Mouse (Mus musculus): ENCODE results near the gene Slc25a17. TPM values are rescaled to one million over a fixed set of nuclear protein-coding genes. Genes with fewer than 3 reads are reported as not detected.

The Slc25a17 gene
- polyA plus RNA-seq, 1 experiment from 2014 or later: 111 TPM

DNA sequence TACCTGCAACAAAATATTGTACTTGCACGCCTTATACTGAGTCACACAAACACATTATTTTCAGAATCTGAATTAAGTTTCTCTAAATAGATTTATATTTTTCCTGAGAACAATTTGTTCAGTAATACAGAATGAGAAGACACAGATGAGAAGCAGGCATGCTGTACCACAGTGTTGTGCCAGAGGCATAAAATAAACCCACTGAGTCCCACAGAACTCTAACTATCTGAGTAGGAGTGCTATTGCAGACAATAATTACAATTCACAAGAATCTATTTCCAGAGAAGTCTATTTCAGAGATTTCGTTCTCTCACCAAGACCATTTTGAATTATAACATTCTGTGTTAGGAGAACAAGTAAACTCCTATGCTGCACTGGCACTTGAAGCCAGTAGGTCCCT, 13.1 kb downstream of the Slc25a17 start:
- no peak overlapping the region for H3K4me3 ChIP-seq (ENCODE audit: low read depth, low read length)
- no peaks in the 10 kb centered on the region for H3K4me1 ChIP-seq (replicated peaks; ENCODE audit: control insufficient read depth, insufficient read depth, low read length)
- ATAC-seq (ENCODE audit: low FRiP score) (no peak), DNase-seq (ENCODE audit: low spot score) (no peak)
- H3K9me3 ChIP-seq (ENCODE audit: control insufficient read depth, low read length): no peaks in the 10 kb centered on the region
- no peak overlapping the region for H3K9ac ChIP-seq (ENCODE audit: low read depth, low read length)
- H3K27me3 ChIP-seq (ENCODE audit: control insufficient read depth, insufficient read depth, low read length): no peaks in the 10 kb centered on the region
- no peak overlapping the region for H3K27ac ChIP-seq (ENCODE audit: low read depth, low read length)
- WGBS: 96% methylated on average over 2 of the region's 2 CpGs
- no peak overlapping the region for H3K4me2 ChIP-seq (replicated peaks; ENCODE audit: low read depth, low read length)
- H3K36me3 ChIP-seq (ENCODE audit: control insufficient read depth, insufficient read depth, low read length): no peaks in the 10 kb centered on the region

DNA sequence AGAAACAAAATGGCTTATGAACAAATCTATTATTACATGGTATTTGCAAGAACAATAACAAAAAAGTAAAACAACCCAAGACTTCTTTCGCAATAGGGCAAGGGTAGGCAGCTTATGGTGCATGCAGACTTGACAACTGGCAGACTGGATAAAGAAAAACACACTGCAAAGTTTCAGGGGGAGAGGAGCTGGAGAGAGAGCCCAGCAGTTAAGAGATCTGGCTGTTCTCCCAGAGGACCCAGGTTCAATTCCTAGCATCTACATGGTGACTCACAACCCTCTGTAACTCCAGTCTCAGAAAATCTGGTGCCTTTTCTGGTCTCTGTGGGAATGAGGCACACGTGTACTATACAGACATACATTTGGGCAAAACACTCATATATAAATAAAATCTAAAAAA, 19.2 kb downstream of the Slc25a17 start:
- Histone ChIP-seq H3K27me3 (ENCODE audit: control insufficient read depth, insufficient read depth, low read length) (no peaks in the 10 kb centered on the region), H3K36me3 (ENCODE audit: control insufficient read depth, insufficient read depth, low read length) (peaks cover 2% of the 10 kb centered on the region; the same call in 1 of the 2 replicates)

DNA sequence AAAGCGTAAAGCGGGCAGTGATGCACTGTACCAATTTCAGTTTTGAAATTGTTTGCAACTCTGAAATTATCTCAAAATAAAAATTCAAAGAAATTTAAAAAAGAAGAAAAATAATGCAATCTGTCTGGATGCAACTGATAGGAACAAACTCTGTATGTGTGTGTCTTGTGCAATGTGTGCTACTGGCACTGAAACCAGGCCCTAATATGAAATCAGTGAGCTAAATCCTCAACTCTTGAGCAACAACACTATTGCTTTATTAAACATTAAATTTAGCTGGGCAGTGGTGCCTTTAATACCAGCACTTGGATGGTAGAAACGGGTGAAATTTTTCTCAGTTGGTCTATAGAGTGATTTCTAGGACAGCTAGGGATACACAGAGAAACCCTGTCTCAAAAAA, 21.5 kb downstream of the Slc25a17 start:
- H3K27ac ChIP-seq (ENCODE audit: low read depth, low read length): no peak overlapping the region
- H3K9ac ChIP-seq (ENCODE audit: low read depth, low read length): no peak overlapping the region
- peaks cover 2% of the 10 kb centered on the region; the same call in 1 of the 2 replicates for H3K36me3 ChIP-seq (ENCODE audit: control insufficient read depth, insufficient read depth, low read length)
- no peak for DNase-seq (ENCODE audit: low spot score)
- H3K4me1 ChIP-seq (replicated peaks; ENCODE audit: control insufficient read depth, insufficient read depth, low read length): no peaks in the 10 kb centered on the region
- no peak for ATAC-seq (ENCODE audit: low FRiP score)
- H3K27me3 ChIP-seq (ENCODE audit: control insufficient read depth, insufficient read depth, low read length): no peaks in the 10 kb centered on the region
- H3K9me3 ChIP-seq (ENCODE audit: control insufficient read depth, low read length): no peaks in the 10 kb centered on the region
- WGBS: 96% methylated on average over 3 of the region's 3 CpGs
- H3K4me2 ChIP-seq (replicated peaks; ENCODE audit: low read depth, low read length): no peak overlapping the region
- no peak overlapping the region for H3K4me3 ChIP-seq (ENCODE audit: low read depth, low read length)

More for the DNA sequence above, 19.2 kb downstream of the Slc25a17 start:
- Histone ChIP-seq H3K9me3 (ENCODE audit: control insufficient read depth, low read length) (no peaks in the 10 kb centered on the region), H3K4me3 (ENCODE audit: low read depth, low read length) (no peak overlapping the region), H3K27ac (ENCODE audit: low read depth, low read length) (no peak overlapping the region), H3K4me1 (replicated peaks; ENCODE audit: control insufficient read depth, insufficient read depth, low read length) (no peaks in the 10 kb centered on the region), H3K4me2 (replicated peaks; ENCODE audit: low read depth, low read length) (no peak overlapping the region), H3K9ac (ENCODE audit: low read depth, low read length) (no peak overlapping the region)
- WGBS: 91% methylated on average over 2 of the region's 2 CpGs
- DNase-seq (ENCODE audit: low spot score) (no peak), ATAC-seq (ENCODE audit: low FRiP score) (no peak)

DNA sequence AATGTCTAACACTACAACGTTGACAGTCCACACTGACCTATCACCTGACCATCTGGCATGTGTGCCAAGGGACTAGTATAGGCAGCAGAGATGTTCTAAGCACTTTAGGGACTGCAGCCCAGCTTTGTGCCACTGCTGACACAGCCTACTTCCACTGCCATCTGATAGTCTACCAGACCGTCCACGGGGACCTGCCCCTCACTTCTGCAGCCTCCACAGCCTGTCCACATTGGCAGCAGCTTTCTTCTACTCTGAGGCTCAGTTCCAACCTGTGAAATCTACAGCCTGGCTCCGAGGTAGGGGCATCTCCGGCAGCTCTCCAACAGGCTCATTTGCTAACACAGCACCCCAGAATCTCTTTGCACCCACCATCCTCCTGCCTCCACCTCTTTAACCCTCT, 24.1 kb downstream of the Slc25a17 start:
- WGBS: 95% methylated on average over 5 of the region's 5 CpGs
- Histone ChIP-seq H3K9me3 (ENCODE audit: control insufficient read depth, low read length) (no peaks in the 10 kb centered on the region), H3K4me3 (ENCODE audit: low read depth, low read length) (no peak overlapping the region), H3K4me1 (replicated peaks; ENCODE audit: control insufficient read depth, insufficient read depth, low read length) (no peaks in the 10 kb centered on the region), H3K27me3 (ENCODE audit: control insufficient read depth, insufficient read depth, low read length) (no peaks in the 10 kb centered on the region), H3K36me3 (ENCODE audit: control insufficient read depth, insufficient read depth, low read length) (peaks cover 2% of the 10 kb centered on the region; the same call in 1 of the 2 replicates), H3K9ac (ENCODE audit: low read depth, low read length) (no peak overlapping the region), H3K4me2 (replicated peaks; ENCODE audit: low read depth, low read length) (no peak overlapping the region), H3K27ac (ENCODE audit: low read depth, low read length) (no peak overlapping the region)
- DNase-seq (ENCODE audit: low spot score) (no peak), ATAC-seq (ENCODE audit: low FRiP score) (no peak)

DNA sequence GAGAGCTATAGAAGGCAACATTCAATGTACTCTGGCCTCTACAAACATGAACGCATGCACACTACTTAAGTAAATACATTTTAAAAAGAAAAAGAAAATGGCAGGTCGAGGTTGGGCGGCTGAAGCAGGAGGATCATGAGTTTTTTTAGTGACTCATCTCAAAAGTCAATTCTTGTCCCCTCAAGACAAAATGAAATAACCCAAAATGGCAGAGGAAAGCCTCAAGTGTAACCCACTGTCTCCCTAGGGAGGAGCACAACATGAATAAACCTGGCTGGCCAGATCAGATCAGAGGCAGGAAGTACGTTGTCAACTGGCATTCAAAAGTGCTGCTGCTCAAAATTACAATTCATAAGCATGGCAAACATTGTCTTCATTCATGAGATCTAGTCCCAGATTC, 28.1 kb downstream of the Slc25a17 start:
- no peaks in the 10 kb centered on the region for H3K4me1 ChIP-seq (replicated peaks; ENCODE audit: control insufficient read depth, insufficient read depth, low read length)
- H3K9me3 ChIP-seq (ENCODE audit: control insufficient read depth, low read length): no peaks in the 10 kb centered on the region
- ATAC-seq (ENCODE audit: low FRiP score) (no peak), DNase-seq (ENCODE audit: low spot score) (no peak)
- no peak overlapping the region for H3K4me3 ChIP-seq (ENCODE audit: low read depth, low read length)
- no peaks in the 10 kb centered on the region for H3K27me3 ChIP-seq (ENCODE audit: control insufficient read depth, insufficient read depth, low read length)
- H3K36me3 ChIP-seq (ENCODE audit: control insufficient read depth, insufficient read depth, low read length): no peaks in the 10 kb centered on the region; the same call in 1 of the 2 replicates
- H3K27ac ChIP-seq (ENCODE audit: low read depth, low read length): no peak overlapping the region
- no peak overlapping the region for H3K9ac ChIP-seq (ENCODE audit: low read depth, low read length)
- WGBS: 96% methylated on average over 4 of the region's 4 CpGs
- H3K4me2 ChIP-seq (replicated peaks; ENCODE audit: low read depth, low read length): no peak overlapping the region

DNA sequence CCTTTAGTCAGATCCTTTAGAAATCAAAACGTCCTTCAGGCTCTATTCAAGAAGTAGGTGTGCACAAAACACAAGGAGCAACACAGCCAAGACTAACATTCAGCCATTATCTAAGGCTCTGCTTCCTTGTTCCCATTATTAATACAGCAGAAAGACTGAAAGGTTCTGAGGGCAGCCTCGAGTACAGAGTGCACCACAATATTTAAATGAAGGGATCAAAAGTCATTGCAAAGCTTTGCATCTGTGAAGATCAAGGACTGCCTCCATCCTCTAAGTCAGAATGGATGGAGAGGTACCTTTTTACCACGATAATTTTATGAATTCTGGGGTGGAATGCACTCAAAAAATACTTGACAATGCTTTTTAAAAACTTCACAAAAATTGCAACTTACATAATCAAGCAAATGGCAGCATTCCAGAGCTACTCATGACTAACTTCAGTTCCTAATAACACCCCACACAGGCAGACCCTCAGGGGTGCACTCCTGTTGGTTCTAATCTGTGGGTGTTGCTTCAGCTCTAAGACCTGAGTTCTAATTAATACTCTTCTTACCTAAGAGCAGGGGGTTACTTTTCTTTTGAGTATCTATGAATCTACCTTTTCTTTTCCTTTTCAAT, 29.7 kb downstream of the Slc25a17 start:
- H3K27ac ChIP-seq (ENCODE audit: low read depth, low read length): no peak overlapping the region
- DNase-seq (ENCODE audit: low spot score): no peak
- H3K4me1 ChIP-seq (replicated peaks; ENCODE audit: control insufficient read depth, insufficient read depth, low read length): no peaks in the 10 kb centered on the region
- peaks cover 7% of the 10 kb centered on the region; the same call in 1 of the 2 replicates for H3K36me3 ChIP-seq (ENCODE audit: control insufficient read depth, insufficient read depth, low read length)
- no peak for ATAC-seq (ENCODE audit: low FRiP score)
- H3K9ac ChIP-seq (ENCODE audit: low read depth, low read length): no peak overlapping the region
- no peaks in the 10 kb centered on the region for H3K9me3 ChIP-seq (ENCODE audit: control insufficient read depth, low read length)
- H3K4me3 ChIP-seq (ENCODE audit: low read depth, low read length): no peak overlapping the region
- no peaks in the 10 kb centered on the region for H3K27me3 ChIP-seq (ENCODE audit: control insufficient read depth, insufficient read depth, low read length)
- H3K4me2 ChIP-seq (replicated peaks; ENCODE audit: low read depth, low read length): no peak overlapping the region
- WGBS: 60% methylated on average over 3 of the region's 3 CpGs

DNA sequence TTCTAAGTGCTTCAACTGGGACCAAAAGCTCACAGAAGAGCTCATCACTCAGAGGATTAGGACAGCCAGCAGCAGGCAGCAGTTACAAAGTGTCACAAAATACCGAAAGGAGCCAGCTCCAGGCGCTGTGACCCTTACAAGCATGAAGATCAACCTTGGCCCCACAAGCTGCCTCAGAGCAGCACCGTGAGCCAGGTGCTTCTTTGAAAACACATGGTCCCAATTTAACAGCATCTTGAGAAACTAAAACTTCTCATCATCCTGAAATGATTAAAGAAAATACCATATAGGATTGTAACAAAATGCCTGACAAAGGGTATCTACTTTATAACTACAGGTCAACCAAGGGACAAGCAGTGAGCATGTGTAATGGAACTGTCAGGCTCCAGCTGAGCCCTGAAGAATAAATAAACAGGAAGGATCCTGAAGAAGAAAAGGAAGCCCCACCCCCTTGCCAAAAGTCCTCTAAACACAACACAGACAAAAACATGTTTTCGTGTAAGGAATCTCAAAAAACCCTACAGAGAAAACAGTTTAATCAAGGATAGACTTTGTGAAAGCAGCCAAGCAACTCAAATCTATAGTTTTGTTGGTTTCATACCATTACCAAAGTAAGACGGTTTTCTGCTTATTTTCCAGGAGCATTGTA, 30.8 kb downstream of the Slc25a17 start:
- Histone ChIP-seq H3K27ac (ENCODE audit: low read depth, low read length) (no peak overlapping the region), H3K4me3 (ENCODE audit: low read depth, low read length) (no peak overlapping the region), H3K4me2 (replicated peaks; ENCODE audit: low read depth, low read length) (no peak overlapping the region), H3K9me3 (ENCODE audit: control insufficient read depth, low read length) (no peaks in the 10 kb centered on the region), H3K27me3 (ENCODE audit: control insufficient read depth, insufficient read depth, low read length) (no peaks in the 10 kb centered on the region), H3K4me1 (replicated peaks; ENCODE audit: control insufficient read depth, insufficient read depth, low read length) (no peaks in the 10 kb centered on the region), H3K9ac (ENCODE audit: low read depth, low read length) (no peak overlapping the region), H3K36me3 (ENCODE audit: control insufficient read depth, insufficient read depth, low read length) (peaks cover 7% of the 10 kb centered on the region; the same call in 1 of the 2 replicates)
- 42% methylated on average over 5 of the region's 5 CpGs for WGBS
- no peak for ATAC-seq (ENCODE audit: low FRiP score)
- no peak for DNase-seq (ENCODE audit: low spot score)

DNA sequence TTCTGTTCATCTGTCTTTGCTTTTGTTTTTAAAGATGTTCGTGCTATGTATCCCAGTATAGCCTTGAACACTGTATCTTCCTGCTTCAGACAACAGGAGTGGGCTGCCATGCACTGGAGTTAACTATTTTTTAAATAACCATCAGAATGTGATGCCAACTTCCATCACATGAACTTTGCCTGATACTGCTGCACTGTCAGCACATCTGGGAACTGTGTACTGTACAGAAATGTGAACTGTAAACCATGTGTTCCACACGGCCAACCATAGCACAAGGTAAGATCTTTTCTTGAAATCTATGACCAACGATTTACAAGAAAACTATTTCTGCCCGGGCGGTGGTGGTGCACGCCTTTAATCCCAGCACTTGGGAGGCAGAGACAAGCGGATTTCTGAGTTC, 33.1 kb downstream of the Slc25a17 start:
- 94% methylated on average over 7 of the region's 7 CpGs for WGBS
- H3K4me2 ChIP-seq (replicated peaks; ENCODE audit: low read depth, low read length): no peak overlapping the region
- no peak overlapping the region for H3K27ac ChIP-seq (ENCODE audit: low read depth, low read length)
- no peak for DNase-seq (ENCODE audit: low spot score)
- H3K9ac ChIP-seq (ENCODE audit: low read depth, low read length): no peak overlapping the region
- no peaks in the 10 kb centered on the region for H3K4me1 ChIP-seq (replicated peaks; ENCODE audit: control insufficient read depth, insufficient read depth, low read length)
- H3K9me3 ChIP-seq (ENCODE audit: control insufficient read depth, low read length): no peaks in the 10 kb centered on the region
- ATAC-seq (ENCODE audit: low FRiP score): no peak
- H3K27me3 ChIP-seq (ENCODE audit: control insufficient read depth, insufficient read depth, low read length): no peaks in the 10 kb centered on the region
- peaks cover 9% of the 10 kb centered on the region; the same call in 1 of the 2 replicates for H3K36me3 ChIP-seq (ENCODE audit: control insufficient read depth, insufficient read depth, low read length)
- H3K4me3 ChIP-seq (ENCODE audit: low read depth, low read length): no peak overlapping the region

DNA sequence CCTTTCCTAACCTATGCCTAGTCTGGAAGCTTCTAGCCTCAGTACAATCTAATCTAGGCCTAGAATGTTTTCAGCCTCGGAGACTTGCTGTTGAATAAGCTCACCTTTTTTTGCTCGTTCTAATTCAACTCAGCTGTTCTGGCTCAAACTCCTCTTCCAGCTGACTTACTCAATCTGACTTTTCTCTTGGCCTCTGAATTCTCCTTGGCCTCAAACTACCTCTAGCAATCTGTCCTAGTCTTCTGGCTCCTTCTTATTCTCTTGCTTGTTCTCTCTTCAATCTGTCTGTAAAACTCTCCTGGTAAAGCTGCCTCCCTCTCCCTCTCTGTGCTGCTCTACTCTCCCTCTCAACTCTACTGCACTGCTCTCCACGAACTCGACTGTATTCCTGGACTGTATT, 35.6 kb downstream of the Slc25a17 start:
- H3K4me3 ChIP-seq (ENCODE audit: low read depth, low read length): no peak overlapping the region
- peaks cover 11% of the 10 kb centered on the region for H3K36me3 ChIP-seq (ENCODE audit: control insufficient read depth, insufficient read depth, low read length)
- H3K9me3 ChIP-seq (ENCODE audit: control insufficient read depth, low read length): no peaks in the 10 kb centered on the region
- no peaks in the 10 kb centered on the region for H3K27me3 ChIP-seq (ENCODE audit: control insufficient read depth, insufficient read depth, low read length)
- no peak for DNase-seq (ENCODE audit: low spot score)
- no peaks in the 10 kb centered on the region for H3K4me1 ChIP-seq (replicated peaks; ENCODE audit: control insufficient read depth, insufficient read depth, low read length)
- H3K27ac ChIP-seq (ENCODE audit: low read depth, low read length): no peak overlapping the region
- no peak overlapping the region for H3K9ac ChIP-seq (ENCODE audit: low read depth, low read length)
- no peak overlapping the region for H3K4me2 ChIP-seq (replicated peaks; ENCODE audit: low read depth, low read length)
- 84% methylated on average over 4 of the region's 4 CpGs for WGBS
- no peak for ATAC-seq (ENCODE audit: low FRiP score)

Data from hindbrain, embryonic 11.5 days (tissue).